Mouse (Mus musculus) adrenal gland, adult 2 months (tissue): ENCODE data around the gene Klhl21. TPM values are rescaled to one million over a fixed set of nuclear protein-coding genes. Genes with fewer than 3 reads are reported as not detected.

Experiments used
- DNase-seq: peaks from one replicate; pipeline ENCODE4 v3.0.0; 2021
- long read RNA-seq: library from polyadenylated mRNA; stranded (forward); transcript quantifications from one replicate; pipeline ENCODE4 v2.0.0, GENCODE M21; 2021
- polyA plus RNA-seq: library from polyadenylated mRNA; depleted of rRNA; stranded (reverse); fragments of >200 nt; gene quantifications from 2 replicates; pipeline ENCODE4 v1.2.3, GENCODE M21; 2012; rRNA removed
- total RNA-seq, 2 experiments: library from RNA; stranded (reverse); gene quantifications; 2 replicates each; pipeline ENCODE4 v1.2.3; 2021

Gene Klhl21
- 10 to 100 TPM; 17.8 to 23.7 TPM for total RNA-seq
- polyA plus RNA-seq = 70.8 and 71.2 TPM in 2 replicates
- long read RNA-seq, transcript Klhl21-201 (4 exons, 3,986 nt) = major isoform, 17 of 23 reads
- long read RNA-seq, partial matches to known transcripts = 5 of 23 reads
- long read RNA-seq, other reads (novel, unspliced or antisense) = 1 of 23 reads

- peak; percentile 97 for DNase-seq
Observed at GRCm38 (mm10) chr4:152008622-152009075, at the start of gene Klhl21. TSS of gene Klhl21 (plus strand) at chr4:152008803.

GRCm38 (mm10) chr4:151959849-151960512 lies 48.6 kb upstream of the Klhl21 start:
- no peak for DNase-seq

- DNase-seq = no peak
Observed at GRCm38 (mm10) chr4:151960513-151960854, 48.1 kb upstream of the Klhl21 start.

DNA sequence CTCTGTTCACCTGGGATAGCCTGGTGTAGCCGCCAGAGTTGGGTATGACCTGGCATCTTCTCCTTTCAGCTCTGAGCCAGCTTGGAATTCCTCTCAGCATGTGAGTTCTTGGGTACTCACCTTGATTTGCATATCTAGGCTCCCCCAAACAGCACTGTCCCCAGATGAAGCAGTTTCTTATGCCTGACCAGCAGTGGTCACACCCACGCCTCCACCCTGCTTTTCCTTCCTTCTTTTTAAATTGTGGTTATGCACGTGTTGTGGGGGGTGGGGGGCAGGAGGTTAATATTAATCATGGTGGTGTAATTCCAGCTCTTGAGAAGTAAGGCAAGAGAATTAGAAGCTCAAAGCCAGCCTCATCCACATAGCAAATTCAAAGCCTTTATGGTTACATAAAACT lies 45.8 kb upstream of the Klhl21 start:
- DNase-seq = no peak

DNA sequence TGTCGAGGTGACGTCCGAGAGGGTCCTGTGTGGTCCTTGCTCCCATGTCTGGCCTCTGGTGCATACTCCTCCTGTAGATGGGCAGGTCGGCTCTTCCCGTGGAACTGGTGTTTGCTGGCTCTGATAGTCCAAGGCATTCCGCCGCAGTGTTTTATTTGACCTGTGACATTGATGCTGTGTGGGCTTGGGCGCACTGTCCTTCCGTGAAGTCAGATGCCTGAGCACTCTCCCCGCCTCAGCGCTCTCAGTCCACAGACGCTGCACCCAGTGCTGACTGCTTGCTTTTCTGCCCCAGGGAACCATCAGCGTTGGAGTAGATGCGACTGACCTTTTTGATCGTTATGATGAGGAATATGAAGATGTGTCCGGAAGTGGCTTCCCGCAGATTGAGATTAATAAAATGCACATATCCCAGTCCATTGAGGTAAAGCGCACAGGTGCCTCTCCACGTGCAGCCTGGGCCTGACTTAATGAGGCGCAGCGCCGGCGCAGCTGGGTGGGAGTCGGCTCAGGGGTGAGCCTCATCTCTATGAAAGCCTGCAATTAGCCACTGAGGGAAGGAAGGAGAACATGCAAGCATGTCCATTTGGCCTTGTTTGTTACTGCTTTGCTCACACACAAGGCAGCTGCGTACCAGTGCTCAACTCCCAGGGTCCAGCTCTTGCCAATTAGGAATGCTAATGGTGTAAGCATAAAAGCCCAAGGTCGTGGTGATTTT lies 40.2 kb upstream of the Klhl21 start:
- no peak for DNase-seq

DNA sequence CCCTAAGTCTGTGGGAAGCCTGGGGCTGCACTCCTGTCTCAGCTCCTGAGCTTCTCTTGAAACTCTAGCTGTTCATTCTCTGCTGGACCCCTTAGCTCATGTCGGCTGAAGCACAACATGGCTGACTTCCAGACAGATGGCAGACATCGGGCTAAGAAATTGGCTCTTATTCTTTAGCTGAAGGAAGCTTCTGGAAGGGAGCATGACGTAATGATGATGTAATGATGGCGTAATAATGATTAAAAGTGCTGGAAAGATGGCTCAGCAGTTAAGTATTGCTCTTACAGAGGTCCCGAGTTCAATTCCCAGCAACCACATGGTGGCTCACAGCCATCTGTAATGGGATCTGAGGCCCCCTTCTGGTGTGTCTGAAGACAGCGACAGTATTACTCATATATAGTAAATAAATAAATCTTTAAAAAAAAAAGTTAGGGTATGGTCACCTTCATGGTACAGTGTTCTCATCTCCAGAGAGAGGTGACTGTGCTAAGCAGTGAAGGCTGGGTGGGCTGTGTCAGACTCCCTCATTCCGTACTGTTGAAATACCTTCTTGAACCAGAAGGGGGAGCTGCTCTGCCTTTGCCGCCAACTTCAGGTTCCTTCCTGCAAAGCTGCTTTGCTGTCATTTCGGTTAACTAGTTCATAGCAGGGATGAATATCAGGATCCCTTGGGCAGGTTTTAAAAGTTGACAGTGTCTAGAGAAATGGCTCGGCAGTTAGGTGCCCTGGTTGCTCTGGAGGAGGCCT lies 36.2 kb upstream of the Klhl21 start:
- DNase-seq = no peak

- no peak for DNase-seq
Observed at GRCm38 (mm10) chr4:151975441-151975840, 33.2 kb upstream of the Klhl21 start.

DNA sequence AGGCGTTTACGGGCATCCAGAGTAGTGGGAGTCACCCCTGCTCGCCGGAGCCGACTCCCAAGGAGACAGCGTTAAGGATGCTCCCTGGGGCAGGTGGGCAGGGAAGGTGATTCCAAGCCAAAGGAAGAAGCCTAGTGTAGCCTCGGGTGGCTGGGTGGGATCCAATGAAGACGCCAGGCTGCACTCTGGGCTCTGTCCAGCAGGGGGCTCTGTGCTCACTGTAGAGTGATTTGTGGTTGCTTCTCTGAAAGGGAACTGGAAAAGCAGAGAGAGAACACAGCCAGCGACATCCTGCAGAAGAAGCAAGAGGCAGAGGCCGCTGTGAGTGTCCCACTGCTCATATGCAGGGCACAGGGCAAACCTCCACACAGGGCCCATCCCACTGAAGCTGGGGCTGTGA lies 30.9 kb upstream of the Klhl21 start:
- peak; percentile 79 for DNase-seq

- no peak for DNase-seq
Observed at GRCm38 (mm10) chr4:151980699-151981098, 27.9 kb upstream of the Klhl21 start.

DNA sequence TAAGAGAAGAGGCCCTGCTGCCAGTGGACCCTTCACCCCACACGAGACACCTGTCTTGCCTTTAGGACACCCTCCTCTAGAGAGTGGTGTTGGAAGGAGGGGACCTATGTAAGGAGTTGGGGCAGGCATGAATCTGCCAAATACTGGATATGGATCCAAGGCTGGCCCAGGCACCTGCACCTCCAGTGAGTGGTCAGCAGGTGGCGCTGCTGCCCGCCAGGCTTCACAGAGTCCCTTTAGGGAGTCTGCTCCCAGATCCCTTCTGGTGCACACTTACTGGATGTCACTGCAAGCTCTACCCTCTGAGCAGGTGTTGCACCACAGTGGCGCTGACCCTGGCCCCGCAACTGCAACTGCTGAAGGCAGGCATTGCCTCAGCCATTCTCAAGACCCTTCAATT lies 27.2 kb upstream of the Klhl21 start:
- peak; percentile 86 for DNase-seq

GRCm38 (mm10) chr4:151983043-151983442 lies 25.6 kb upstream of the Klhl21 start:
- DNase-seq = no peak

- no peak for DNase-seq
Observed at GRCm38 (mm10) chr4:151983560-151983959, 25.0 kb upstream of the Klhl21 start.

DNA sequence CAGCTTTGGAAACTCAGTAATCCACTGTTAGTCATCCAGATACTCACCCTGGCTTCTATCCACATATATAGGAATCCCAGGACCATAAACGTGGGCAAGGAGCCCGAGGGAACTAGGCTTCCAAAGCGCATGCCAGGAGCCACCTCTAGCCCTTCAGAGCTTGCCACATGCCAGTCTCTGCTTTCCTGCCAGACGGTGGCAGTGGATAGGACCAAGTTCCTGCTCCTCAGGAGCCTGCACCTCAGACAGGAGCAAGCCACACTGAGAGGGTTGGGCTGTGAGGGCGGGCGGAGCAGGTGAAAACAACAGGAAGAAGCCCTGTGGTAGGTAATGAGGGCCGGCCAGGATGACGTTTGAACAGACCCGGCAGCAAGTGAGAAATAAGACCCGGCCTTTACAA lies 22.7 kb upstream of the Klhl21 start:
- no peak for DNase-seq

- no peak for DNase-seq
Observed at GRCm38 (mm10) chr4:151986650-151987049, 22.0 kb upstream of the Klhl21 start.

- no peak for DNase-seq
Observed at GRCm38 (mm10) chr4:151988014-151988341, 20.6 kb upstream of the Klhl21 start.

GRCm38 (mm10) chr4:151988342-151989109 lies 20.1 kb upstream of the Klhl21 start, which contains the start of gene Thap3:
TSS of gene Thap3 (minus strand) at chr4:151988997.
- DNase-seq = peak; percentile 92

DNA sequence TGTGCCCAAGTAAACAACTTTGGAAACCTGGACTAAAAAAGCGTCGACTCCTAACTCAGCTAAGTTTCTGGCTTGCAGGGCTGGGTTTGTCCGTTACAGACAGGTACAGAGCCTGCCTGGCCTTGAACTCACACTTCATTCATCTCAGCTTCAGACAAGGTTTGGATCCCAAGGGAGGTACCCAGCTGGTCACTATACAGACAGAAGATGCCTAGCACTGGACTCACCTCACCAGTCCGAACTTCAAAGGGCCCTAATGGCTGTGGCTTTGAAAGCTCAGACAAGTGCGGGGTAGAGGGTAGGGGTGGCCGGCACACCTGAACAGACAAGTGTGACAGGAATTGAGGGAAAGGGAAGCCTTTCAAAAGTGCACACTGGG lies 19.5 kb upstream of the Klhl21 start:
- DNase-seq = no peak

DNA sequence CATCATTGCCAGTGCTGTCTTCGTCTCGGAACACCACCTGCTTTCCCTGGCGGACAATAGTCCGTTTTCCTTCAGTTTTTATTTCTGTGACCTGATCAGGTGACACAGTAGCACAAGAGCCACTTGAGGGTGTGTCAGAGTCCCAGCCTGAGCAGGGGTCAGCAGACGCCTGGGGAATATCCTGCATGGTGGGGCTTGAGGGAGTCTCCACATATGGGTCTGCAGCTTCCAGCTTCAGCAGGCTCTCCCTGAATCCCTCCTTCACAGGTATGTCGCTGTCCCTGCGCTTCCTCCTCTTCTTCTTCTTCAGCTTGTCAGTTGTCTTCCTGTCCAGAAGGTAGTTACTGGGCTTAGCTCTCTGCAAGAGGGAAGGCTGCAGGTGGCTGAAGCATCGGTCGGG lies 16.5 kb upstream of the Klhl21 start:
- no peak for DNase-seq

- DNase-seq = no peak
Observed at GRCm38 (mm10) chr4:151993035-151993434, 15.6 kb upstream of the Klhl21 start.

GRCm38 (mm10) chr4:151994228-151995171 lies 14.1 kb upstream of the Klhl21 start:
- peak; percentile 67 for DNase-seq
